Mouse (Mus musculus) cerebellum, postnatal 25 days (tissue): ENCODE results near the gene Slit3.

Source experiments
- DNase-seq, 2 experiments: peaks; one replicate each; pipeline ENCODE4 v3.0.0; 2021; ENCODE audit warnings: mixed read lengths in 2 of 2

Slit3 gene

GRCm38 (mm10) chr11:35120894-35121610, at the start of gene Slit3:
Gene Slit3, plus strand, starts transcription at chr11:35121224.
- DNase-seq: peak; percentile 74 to 75

- no peak for DNase-seq
Observed at GRCm38 (mm10) chr11:35071451-35071850, 49.6 kb upstream of the Slit3 start.

GRCm38 (mm10) chr11:35075411-35075810, 45.6 kb upstream of the Slit3 start:
- no peak for DNase-seq

GRCm38 (mm10) chr11:35080451-35081125, 40.4 kb upstream of the Slit3 start:
- no peak for DNase-seq

- DNase-seq: no peak
Observed at GRCm38 (mm10) chr11:35082297-35082696, 38.7 kb upstream of the Slit3 start.

GRCm38 (mm10) chr11:35083049-35083448, 38.0 kb upstream of the Slit3 start:
- DNase-seq: no peak

GRCm38 (mm10) chr11:35085351-35085750, 35.7 kb upstream of the Slit3 start:
- DNase-seq: no peak

- no peak for DNase-seq
Observed at GRCm38 (mm10) chr11:35086029-35086428, 35.0 kb upstream of the Slit3 start.

- no peak for DNase-seq
Observed at GRCm38 (mm10) chr11:35087454-35087853, 33.6 kb upstream of the Slit3 start.

GRCm38 (mm10) chr11:35088136-35088535, 32.9 kb upstream of the Slit3 start:
- DNase-seq: no peak

GRCm38 (mm10) chr11:35090629-35091335, 30.2 kb upstream of the Slit3 start:
- DNase-seq: no peak

GRCm38 (mm10) chr11:35096538-35096937, 24.5 kb upstream of the Slit3 start:
- no peak for DNase-seq

GRCm38 (mm10) chr11:35109781-35110180, 11.2 kb upstream of the Slit3 start:
- no peak for DNase-seq

- no peak for DNase-seq
Observed at GRCm38 (mm10) chr11:35110784-35111183, 10.2 kb upstream of the Slit3 start.

- no peak for DNase-seq
Observed at GRCm38 (mm10) chr11:35113290-35113689, 7.7 kb upstream of the Slit3 start.

GRCm38 (mm10) chr11:35116436-35116835, 4.6 kb upstream of the Slit3 start:
- no peak for DNase-seq

GRCm38 (mm10) chr11:35117871-35118270, 3.2 kb upstream of the Slit3 start:
- no peak for DNase-seq

- DNase-seq: no peak
Observed at GRCm38 (mm10) chr11:35118731-35119130, 2.3 kb upstream of the Slit3 start.

GRCm38 (mm10) chr11:35119360-35119759, 1.7 kb upstream of the Slit3 start:
- DNase-seq: peak; percentile 87 to 91

- DNase-seq: no peak
Observed at GRCm38 (mm10) chr11:35120076-35120475, 948 bp upstream of the Slit3 start.

- peak; percentile 55 to 71 for DNase-seq
Observed at GRCm38 (mm10) chr11:35121611-35121959, 561 bp downstream of the Slit3 start.

GRCm38 (mm10) chr11:35122091-35122811, 1.2 kb downstream of the Slit3 start:
- DNase-seq: peak; percentile 50 to 61

GRCm38 (mm10) chr11:35124489-35125107, 3.6 kb downstream of the Slit3 start:
- no peak for DNase-seq
